Mouse (Mus musculus): ENCODE data around the gene Tor4a. TPM values are rescaled to one million over a fixed set of nuclear protein-coding genes. Genes with fewer than 3 reads are reported as not detected.

Gene Tor4a
- polyA plus RNA-seq, 1 experiment = 1.9 TPM

DNA sequence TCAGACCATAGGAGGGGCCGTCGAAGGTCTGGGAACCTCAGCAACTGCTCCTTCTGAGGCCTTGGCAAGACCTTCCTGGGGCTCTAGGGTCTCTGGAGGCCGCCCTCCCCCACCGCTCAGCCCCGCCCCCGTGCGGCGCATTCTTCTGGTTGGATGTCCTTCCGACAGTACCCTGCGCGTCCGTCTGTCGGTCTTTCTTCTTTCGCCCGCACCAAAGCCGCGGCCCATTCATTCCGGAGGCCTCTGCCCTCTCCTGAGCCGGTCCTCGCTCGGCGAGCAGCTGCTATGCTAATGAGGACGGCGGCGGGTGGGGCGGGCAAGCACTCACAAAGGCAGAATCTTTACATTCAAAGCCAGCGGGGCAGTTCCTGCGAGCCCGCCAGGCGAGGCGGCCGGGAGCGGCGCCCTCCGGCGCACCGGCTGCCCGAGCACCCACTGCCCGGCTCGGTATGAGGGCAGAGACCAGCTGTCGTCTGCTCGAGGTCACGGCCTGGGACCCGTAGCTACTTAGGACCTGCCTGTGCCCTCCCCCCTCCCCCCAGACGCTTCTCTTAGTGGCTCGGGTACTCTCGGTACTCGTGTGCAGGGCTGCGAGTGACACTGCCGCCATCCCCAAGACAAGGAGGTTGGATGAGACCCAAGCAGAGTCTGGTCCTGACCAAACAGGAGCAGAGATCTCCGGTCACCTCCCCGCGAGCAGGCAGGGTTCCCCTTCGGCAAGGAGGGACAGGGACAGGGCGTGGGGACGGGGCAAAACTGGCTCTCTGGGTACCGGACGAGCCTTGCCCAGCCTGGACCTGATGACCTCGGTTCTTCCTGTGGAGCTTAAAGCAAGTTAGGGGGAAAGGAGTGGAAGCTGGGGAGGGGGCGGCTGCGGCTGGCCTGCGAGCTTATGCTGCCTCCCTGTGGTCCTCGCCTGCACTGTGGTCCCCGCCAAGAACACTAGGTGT, 10.8 kb downstream of the Tor4a start:
- DNase-seq (ENCODE audit: low read depth) = peak; percentile 95

DNA sequence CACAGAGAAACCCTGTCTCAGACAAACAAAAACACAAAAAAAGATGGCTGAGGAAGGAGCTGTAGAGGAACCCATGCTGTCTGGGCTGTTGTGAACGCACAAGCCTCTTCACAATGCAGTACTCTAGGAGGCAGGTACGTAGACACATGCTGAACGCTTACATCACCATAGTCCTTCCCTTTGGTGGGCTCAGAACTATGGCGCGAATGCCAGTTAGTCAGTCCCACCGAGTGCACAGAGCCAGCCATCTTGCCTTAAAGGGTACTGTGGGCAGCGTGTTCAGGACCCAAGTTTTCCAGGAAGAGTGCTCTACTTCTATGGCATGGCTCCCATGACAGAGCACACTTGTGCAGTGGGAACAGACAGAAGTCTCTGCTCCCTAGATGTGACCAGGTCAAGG, 12.2 kb downstream of the Tor4a start:
- DNase-seq (ENCODE audit: low read depth) = no peak
- TF ChIP-seq POLR2A (IDR thresholded peaks at IDR 0.05; ENCODE audit: borderline replicate concordance, extremely low read depth, insufficient read depth, insufficient read length, poor library complexity, severe bottlenecking) = no peak
- no peak for TF ChIP-seq CTCF (IDR thresholded peaks at IDR 0.05; ENCODE audit: borderline replicate concordance, extremely low read depth, insufficient read depth, insufficient read length)

More for the DNA sequence above, 10.8 kb downstream of the Tor4a start:
- TF ChIP-seq CTCF (IDR thresholded peaks at IDR 0.05; ENCODE audit: borderline replicate concordance, extremely low read depth, insufficient read depth, insufficient read length) = peak; percentile 87
- peak; percentile 94 for TF ChIP-seq POLR2A (IDR thresholded peaks at IDR 0.05; ENCODE audit: borderline replicate concordance, extremely low read depth, insufficient read depth, insufficient read length, poor library complexity, severe bottlenecking)

DNA sequence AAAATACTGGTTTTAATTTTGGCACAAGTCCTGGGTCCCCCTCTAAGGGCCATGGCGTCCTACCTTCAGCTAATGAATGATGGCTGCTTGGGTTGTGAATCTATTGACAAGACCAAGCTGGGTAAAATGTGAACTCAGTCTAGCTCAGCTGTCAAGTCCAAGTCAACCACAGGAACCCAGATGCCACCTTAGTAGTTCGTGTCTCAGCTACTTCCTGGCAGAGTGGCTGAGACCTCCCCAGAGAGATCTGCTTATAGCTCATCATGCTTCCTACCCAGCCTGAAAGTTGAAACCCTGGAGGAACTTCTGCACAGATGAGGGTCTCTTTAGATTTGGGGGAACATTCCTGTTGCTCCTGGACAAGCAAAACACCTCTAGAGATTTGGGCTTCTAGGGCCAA, 13.3 kb downstream of the Tor4a start:
- peak; percentile 13 for DNase-seq (ENCODE audit: low read depth)
- TF ChIP-seq CTCF (IDR thresholded peaks at IDR 0.05; ENCODE audit: borderline replicate concordance, extremely low read depth, insufficient read depth, insufficient read length) (no peak), POLR2A (IDR thresholded peaks at IDR 0.05; ENCODE audit: borderline replicate concordance, extremely low read depth, insufficient read depth, insufficient read length, poor library complexity, severe bottlenecking) (no peak)

DNA sequence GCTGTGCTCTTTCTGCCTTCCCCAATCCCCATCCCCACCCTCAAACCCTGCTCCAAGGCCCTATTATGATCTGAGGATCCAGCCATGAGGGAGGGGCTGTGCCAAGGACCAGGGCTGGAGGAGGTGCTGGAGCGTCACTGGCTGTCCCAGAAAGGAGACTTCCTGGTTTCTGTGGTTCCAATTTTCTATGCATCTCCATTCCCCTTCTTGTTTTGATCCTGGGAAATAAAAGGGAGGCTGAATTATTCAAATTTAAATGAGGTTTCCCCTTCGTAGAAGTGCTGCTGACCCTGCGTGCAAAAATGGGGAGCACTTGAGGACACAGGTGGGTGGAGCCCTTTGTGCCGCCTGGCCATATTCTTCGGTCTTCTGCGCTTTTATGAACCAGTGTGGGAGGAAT, 14.0 kb downstream of the Tor4a start:
- TF ChIP-seq POLR2A (IDR thresholded peaks at IDR 0.05; ENCODE audit: borderline replicate concordance, extremely low read depth, insufficient read depth, insufficient read length, poor library complexity, severe bottlenecking) (peak; percentile 21; the same call in 1 of the 2 replicates), CTCF (IDR thresholded peaks at IDR 0.05; ENCODE audit: borderline replicate concordance, extremely low read depth, insufficient read depth, insufficient read length) (no peak)
- peak; percentile 93 for DNase-seq (ENCODE audit: low read depth)

DNA sequence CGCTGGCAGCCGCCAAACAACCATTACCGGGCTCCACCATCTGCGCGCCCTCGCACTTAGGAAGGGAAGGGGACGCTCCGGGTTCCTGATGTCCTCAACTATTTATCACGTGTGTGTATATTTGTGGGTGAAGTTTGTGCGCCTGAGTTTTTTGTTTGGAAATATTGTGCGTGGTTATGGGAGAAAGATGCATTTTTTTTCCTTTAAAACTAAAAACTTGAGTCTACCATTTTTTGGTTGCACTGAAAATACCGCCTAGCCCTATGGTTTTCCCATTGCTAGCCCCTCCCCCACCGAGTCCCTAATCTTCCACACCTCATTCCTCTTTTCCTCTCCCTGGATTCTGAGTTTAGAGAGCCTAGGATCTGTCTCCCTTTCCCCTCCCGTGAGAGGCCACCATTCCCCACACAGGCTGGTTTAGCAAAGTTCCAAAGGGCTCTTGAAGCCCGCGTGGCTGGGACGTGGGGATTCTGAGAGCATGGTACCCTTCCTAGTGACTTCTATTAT, 14.7 kb downstream of the Tor4a start:
- no peak for TF ChIP-seq CTCF (IDR thresholded peaks at IDR 0.05; ENCODE audit: borderline replicate concordance, extremely low read depth, insufficient read depth, insufficient read length)
- TF ChIP-seq POLR2A (IDR thresholded peaks at IDR 0.05; ENCODE audit: borderline replicate concordance, extremely low read depth, insufficient read depth, insufficient read length, poor library complexity, severe bottlenecking) = 0 out of 2 replicates have a peak, but pooled peaks have one; percentile 10
- peak; percentile 43 for DNase-seq (ENCODE audit: low read depth)

DNA sequence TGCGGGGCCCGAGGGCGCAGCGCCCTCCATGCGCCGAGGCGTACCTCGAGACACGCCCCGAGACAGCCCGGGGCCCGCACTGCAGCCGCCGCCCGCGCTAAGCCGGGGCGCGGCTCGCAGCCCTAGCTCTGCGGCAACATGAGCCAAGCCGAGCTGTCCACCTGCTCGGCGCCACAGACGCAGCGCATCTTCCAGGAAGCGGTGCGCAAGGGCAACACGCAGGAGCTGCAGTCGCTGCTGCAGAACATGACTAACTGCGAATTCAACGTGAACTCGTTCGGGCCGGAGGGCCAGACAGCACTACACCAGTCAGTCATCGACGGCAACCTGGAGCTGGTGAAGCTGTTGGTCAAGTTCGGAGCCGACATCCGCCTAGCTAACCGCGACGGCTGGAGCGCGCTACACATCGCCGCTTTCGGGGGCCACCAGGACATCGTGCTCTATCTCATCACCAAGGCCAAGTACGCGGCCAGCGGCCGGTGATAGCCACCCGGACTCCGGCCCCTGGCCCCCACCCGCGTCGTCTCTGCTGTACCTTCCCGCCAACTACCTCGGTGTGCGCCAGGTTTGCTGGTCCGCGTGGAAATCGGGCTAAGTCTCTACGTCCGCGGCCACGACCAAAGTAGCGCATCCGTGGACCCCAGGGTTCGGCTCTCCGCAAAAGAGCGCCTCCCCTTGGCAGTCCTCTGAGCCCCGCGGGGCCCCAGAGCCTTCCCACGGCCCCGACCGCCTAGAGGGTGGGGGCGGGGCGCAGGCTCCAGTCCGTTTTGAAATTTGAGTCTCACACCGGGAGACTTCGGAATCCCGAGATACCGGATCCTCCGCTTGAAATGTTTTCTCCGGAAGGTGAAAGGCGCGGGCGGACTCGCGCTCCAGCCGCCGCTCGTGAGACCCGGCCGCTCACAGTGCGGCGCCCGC, 15.5 kb downstream of the Tor4a start:
- peak; percentile 80 for DNase-seq (ENCODE audit: low read depth)
- TF ChIP-seq CTCF (IDR thresholded peaks at IDR 0.05; ENCODE audit: borderline replicate concordance, extremely low read depth, insufficient read depth, insufficient read length) (no peak), POLR2A (IDR thresholded peaks at IDR 0.05; ENCODE audit: borderline replicate concordance, extremely low read depth, insufficient read depth, insufficient read length, poor library complexity, severe bottlenecking) (no peak)

DNA sequence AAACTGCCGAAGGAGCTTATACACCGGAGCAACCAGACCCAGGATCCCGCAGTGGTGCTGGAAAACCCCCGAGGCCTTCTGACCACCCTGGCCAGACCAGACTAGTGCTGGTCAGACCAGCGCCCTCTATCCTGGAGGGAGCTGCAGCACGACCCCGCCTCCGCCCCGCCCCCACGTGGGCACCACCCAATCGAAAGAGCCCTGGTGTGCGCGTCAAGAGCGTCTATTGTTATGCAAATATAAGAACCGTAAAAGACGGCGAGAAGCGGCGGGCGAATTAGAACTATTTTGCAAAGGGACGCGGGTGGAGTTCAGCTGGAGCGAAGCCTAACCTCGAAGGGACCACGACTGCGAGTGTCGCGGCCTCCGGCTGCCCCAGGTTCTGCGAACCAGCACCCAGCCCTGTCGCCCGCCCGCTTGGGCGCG, 16.2 kb downstream of the Tor4a start, which contains the start of gene Nrarp:
Nrarp (plus strand) TSS at position 281 of the 426 bp plus-strand sequence.
- TF ChIP-seq CTCF (IDR thresholded peaks at IDR 0.05; ENCODE audit: borderline replicate concordance, extremely low read depth, insufficient read depth, insufficient read length) (peak; percentile 38; the same call in 1 of the 2 replicates), POLR2A (IDR thresholded peaks at IDR 0.05; ENCODE audit: borderline replicate concordance, extremely low read depth, insufficient read depth, insufficient read length, poor library complexity, severe bottlenecking) (peak; percentile 40; the same call in 1 of the 2 replicates)
- DNase-seq (ENCODE audit: low read depth) = peak; percentile 98

DNA sequence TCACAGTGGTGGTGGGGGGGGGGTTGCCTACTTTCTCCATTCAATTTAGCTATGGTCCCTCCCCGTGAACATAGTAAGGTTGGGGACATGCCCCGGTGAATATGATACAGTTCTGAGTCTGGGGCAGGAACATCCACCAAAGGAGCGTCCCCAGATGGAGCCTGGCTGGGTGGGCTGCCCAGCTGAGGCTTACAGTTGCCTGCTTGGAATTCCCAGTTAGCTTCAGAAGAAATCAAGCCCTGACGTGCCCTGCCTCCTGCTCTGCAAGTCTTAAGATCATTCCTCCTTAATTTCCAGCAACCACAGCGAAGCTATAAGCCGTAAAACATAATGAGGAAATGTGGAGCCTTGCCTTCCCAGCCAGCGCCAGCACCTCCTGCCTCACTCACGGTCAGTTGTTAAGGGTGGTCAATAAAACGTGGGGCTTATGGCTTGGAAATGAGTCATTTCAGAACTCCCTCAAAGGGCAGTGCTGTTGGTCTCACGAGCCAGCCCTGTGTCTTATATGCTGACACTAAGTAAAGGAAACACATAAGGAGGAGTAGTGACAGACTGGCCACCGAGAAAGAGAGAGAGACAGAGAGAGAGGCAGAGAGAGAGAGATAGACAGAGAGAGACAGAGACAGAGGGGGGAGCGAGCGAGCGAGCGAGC, 17.0 kb downstream of the Tor4a start:
- TF ChIP-seq POLR2A (IDR thresholded peaks at IDR 0.05; ENCODE audit: borderline replicate concordance, extremely low read depth, insufficient read depth, insufficient read length, poor library complexity, severe bottlenecking) = no peak
- no peak for TF ChIP-seq CTCF (IDR thresholded peaks at IDR 0.05; ENCODE audit: borderline replicate concordance, extremely low read depth, insufficient read depth, insufficient read length)
- peak; percentile 27 for DNase-seq (ENCODE audit: low read depth)

DNA sequence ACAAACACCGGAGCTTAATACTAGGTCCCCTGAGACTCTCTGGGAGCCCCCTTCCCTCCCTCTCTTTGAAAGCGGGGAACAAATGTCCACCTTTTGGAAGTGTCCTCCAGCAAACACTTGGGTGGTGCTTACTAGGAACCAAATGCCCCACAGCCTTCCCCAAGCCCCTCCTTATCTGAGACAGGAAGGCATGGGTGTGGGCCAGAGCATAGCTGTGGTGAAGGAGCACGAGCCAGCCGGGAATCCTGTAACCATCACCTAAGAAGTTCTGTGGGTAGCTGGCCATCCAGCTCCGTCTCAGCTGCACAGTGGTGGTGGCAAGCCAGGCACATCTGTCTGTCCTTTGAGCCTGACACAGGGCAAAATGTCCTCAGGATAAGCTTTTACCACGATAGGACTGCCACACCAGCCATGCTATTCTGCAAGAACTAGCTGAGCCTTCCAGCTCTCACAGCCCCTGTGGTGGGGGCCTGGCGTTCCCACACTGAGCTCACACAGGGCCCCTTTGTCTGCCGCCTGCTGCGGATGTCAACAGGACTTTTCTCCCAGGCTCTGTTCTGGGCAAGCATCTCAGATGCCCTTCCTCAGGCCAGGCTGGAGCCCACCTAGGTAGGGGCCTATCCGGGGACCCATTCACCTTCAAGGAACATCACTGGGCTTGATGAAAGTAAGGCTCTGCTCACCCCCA, 18.3 kb downstream of the Tor4a start:
- peak; percentile 85 for DNase-seq (ENCODE audit: low read depth)

DNA sequence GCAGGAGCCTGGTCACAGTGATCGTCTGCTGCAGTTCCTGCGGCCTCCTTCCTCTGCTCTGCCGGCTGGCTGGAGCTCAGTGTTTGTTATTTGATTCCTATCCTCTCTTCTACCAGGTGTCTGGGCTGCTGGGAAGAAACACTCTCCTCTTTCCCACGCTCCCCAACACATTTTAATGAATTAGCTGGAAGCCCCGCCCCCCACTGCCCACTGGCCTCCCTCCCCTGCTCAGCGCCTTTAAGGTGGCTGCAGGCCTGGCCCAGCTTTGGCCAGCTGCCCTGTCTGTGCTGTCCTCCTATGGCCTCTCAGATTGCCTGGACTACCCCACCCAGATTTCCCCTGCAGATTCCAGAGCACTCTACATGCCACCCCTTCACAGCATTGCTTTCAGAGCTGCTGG, 19.0 kb downstream of the Tor4a start:
- peak; percentile 92 for DNase-seq (ENCODE audit: low read depth)
- TF ChIP-seq POLR2A (IDR thresholded peaks at IDR 0.05; ENCODE audit: borderline replicate concordance, extremely low read depth, insufficient read depth, insufficient read length, poor library complexity, severe bottlenecking) (no peak), CTCF (IDR thresholded peaks at IDR 0.05; ENCODE audit: borderline replicate concordance, extremely low read depth, insufficient read depth, insufficient read length) (no peak)

More for the DNA sequence above, 18.3 kb downstream of the Tor4a start:
- no peak for TF ChIP-seq CTCF (IDR thresholded peaks at IDR 0.05; ENCODE audit: borderline replicate concordance, extremely low read depth, insufficient read depth, insufficient read length)
- no peak for TF ChIP-seq POLR2A (IDR thresholded peaks at IDR 0.05; ENCODE audit: borderline replicate concordance, extremely low read depth, insufficient read depth, insufficient read length, poor library complexity, severe bottlenecking)
